Mouse (Mus musculus): ENCODE data around the gene Ssc4d. TPM values are rescaled to one million over a fixed set of nuclear protein-coding genes. Genes with fewer than 3 reads are reported as not detected.
A peak's percentile ranks its signal among the peaks of the same experiment; 100 is the strongest.

Ssc4d gene
- polyA plus RNA-seq, 1 experiment from 2014 or later: 3.5 TPM

GRCm38 (mm10) chr5:135996162-135996561 is 21.8 kb upstream of the Ssc4d start:
- H3K4me1 ChIP-seq: peaks cover 7% of the 10 kb centered on the region
- no peak overlapping the region for H3K27ac ChIP-seq
- no peak overlapping the region for H3K4me2 ChIP-seq
- no peak for ATAC-seq (ENCODE audit: borderline replicate concordance, extremely low read depth, low FRiP score, low TSS enrichment)
- H3K4me3 ChIP-seq: no peak overlapping the region
- H3K27me3 ChIP-seq: no peaks in the 10 kb centered on the region
- H3K9ac ChIP-seq: no peak overlapping the region
- H3K9me3 ChIP-seq: no peaks in the 10 kb centered on the region
- 80% methylated on average over 8 of the region's 8 CpGs for WGBS
- H3K36me3 ChIP-seq: peaks cover 35% of the 10 kb centered on the region

- peak; percentile 95 for ATAC-seq (ENCODE audit: borderline replicate concordance, extremely low read depth, low FRiP score, low TSS enrichment)
- H3K4me1 ChIP-seq: peaks cover 7% of the 10 kb centered on the region
- 1% methylated on average over 47 of the region's 47 CpGs for WGBS
- peak within 1 kb of the TSS; percentile 83 for H3K4me3 ChIP-seq
- peak within 1 kb of the TSS; percentile 82 for H3K27ac ChIP-seq
- H3K36me3 ChIP-seq: peaks cover 34% of the 10 kb centered on the region
- peak within 1 kb of the TSS; percentile 84 for H3K9ac ChIP-seq
- H3K9me3 ChIP-seq: no peaks in the 10 kb centered on the region
- H3K4me2 ChIP-seq: peak within 1 kb of the TSS; percentile 81
- H3K27me3 ChIP-seq: no peaks in the 10 kb centered on the region
Observed at GRCm38 (mm10) chr5:135994725-135995687, 20.7 kb upstream of the Ssc4d start, which contains the start of gene Dtx2. Dtx2 (plus strand) TSS chr5:135994800.

DNA sequence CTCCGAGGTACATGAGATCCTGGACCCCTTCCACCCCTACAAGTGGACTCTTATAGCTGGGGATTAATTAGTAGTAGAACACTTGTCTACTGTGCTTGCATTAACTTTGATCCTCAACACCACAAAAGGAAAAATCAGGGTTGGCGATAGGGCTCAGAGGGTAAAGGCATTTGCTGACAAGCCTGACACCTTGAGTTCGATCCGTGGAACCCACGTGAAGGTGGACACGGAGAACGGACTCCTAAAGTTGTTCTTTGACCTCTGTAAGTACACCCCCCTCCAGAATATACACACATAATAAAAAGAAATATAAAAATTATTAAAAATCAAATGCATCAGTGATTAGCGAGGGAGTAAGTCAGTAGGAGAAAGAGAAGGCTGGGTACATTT is 20.0 kb upstream of the Ssc4d start:
- 60% methylated on average over 8 of the region's 8 CpGs for WGBS
- H3K4me3 ChIP-seq: peak overlapping the region; percentile 83
- no peak overlapping the region for H3K27ac ChIP-seq
- peaks cover 7% of the 10 kb centered on the region for H3K4me1 ChIP-seq
- peaks cover 27% of the 10 kb centered on the region for H3K36me3 ChIP-seq
- H3K4me2 ChIP-seq: no peak overlapping the region
- no peaks in the 10 kb centered on the region for H3K27me3 ChIP-seq
- H3K9me3 ChIP-seq: no peaks in the 10 kb centered on the region
- no peak overlapping the region for H3K9ac ChIP-seq
- ATAC-seq (ENCODE audit: borderline replicate concordance, extremely low read depth, low FRiP score, low TSS enrichment): no peak

DNA sequence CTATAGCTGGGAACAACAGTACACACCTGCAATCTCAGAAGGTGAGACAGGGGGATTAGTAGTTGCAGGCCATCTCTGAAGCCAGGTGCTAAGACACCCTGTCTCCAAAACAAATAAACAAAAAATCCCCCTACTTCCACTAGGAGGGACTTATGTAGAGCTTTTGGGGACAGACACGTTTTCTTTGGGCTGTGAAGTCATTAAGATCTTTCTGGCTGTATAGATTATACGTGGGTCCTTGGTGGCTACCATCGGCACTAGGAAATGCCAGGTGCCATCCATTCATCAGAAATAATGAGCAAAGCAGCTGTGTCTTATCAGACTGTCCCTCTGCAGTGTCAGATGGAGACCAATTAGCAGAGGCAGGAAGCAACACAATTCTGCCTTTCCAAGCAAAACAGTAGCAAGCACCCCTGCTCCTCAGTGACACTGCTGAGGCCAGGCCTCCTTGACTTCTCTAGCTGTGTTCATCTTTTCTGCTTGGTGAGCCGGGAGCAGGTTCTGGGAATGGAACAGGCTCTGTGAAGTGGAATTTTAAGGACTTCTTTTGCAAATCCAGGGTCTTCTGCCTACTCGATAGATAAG is 19.1 kb upstream of the Ssc4d start:
- peaks cover 7% of the 10 kb centered on the region for H3K4me1 ChIP-seq
- no peaks in the 10 kb centered on the region for H3K27me3 ChIP-seq
- WGBS: 40% methylated on average over 5 of the region's 5 CpGs

GRCm38 (mm10) chr5:135990601-135991000 is 16.3 kb upstream of the Ssc4d start:
- H3K27ac ChIP-seq: no peak overlapping the region
- no peaks in the 10 kb centered on the region for H3K27me3 ChIP-seq
- no peak overlapping the region for H3K4me2 ChIP-seq
- no peak overlapping the region for H3K4me3 ChIP-seq
- no peaks in the 10 kb centered on the region for H3K36me3 ChIP-seq
- H3K4me1 ChIP-seq: peaks cover 4% of the 10 kb centered on the region
- no peaks in the 10 kb centered on the region for H3K9me3 ChIP-seq
- WGBS: 61% methylated on average over 5 of the region's 5 CpGs
- ATAC-seq (ENCODE audit: borderline replicate concordance, extremely low read depth, low FRiP score, low TSS enrichment): no peak
- H3K9ac ChIP-seq: no peak overlapping the region

More for the DNA sequence above, 19.1 kb upstream of the Ssc4d start:
- Histone ChIP-seq H3K9ac (no peak overlapping the region), H3K4me2 (no peak overlapping the region), H3K36me3 (peaks cover 18% of the 10 kb centered on the region), H3K9me3 (no peaks in the 10 kb centered on the region), H3K4me3 (no peak overlapping the region), H3K27ac (no peak overlapping the region)
- no peak for ATAC-seq (ENCODE audit: borderline replicate concordance, extremely low read depth, low FRiP score, low TSS enrichment)

DNA sequence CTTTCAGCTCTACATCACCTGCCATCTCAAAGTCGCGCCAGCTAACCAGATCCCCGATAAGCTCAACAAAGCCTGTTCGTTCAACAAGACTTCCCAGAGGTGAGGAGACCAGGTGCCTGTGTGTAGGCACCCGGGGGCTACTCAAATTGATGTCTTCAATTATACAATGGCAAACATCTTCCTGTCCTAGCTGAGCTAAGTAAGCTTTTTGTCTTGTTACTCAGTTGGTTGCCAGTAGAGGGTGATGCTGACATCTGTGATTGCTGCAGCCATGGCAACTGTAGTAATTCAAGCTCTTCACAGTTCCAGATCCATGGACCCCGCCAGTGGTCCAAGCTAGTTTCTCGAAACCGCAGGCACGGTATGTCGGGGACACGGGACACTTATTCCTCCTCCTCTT is 12.9 kb upstream of the Ssc4d start:
- no peak overlapping the region for H3K4me3 ChIP-seq
- H3K4me2 ChIP-seq: no peak overlapping the region
- H3K27ac ChIP-seq: no peak overlapping the region
- no peaks in the 10 kb centered on the region for H3K36me3 ChIP-seq
- no peaks in the 10 kb centered on the region for H3K4me1 ChIP-seq
- H3K9ac ChIP-seq: no peak overlapping the region
- WGBS: 55% methylated on average over 11 of the region's 11 CpGs
- no peak for ATAC-seq (ENCODE audit: borderline replicate concordance, extremely low read depth, low FRiP score, low TSS enrichment)
- no peaks in the 10 kb centered on the region for H3K27me3 ChIP-seq
- no peaks in the 10 kb centered on the region for H3K9me3 ChIP-seq

GRCm38 (mm10) chr5:135984546-135985044 is 10.3 kb upstream of the Ssc4d start:
- Histone ChIP-seq H3K4me1 (no peaks in the 10 kb centered on the region), H3K4me3 (no peak overlapping the region), H3K4me2 (no peak overlapping the region), H3K36me3 (no peaks in the 10 kb centered on the region), H3K9ac (no peak overlapping the region), H3K27ac (no peak overlapping the region), H3K9me3 (no peaks in the 10 kb centered on the region), H3K27me3 (no peaks in the 10 kb centered on the region)
- WGBS: 67% methylated on average over 6 of the region's 6 CpGs
- ATAC-seq (ENCODE audit: borderline replicate concordance, extremely low read depth, low FRiP score, low TSS enrichment): no peak

GRCm38 (mm10) chr5:135982398-135982797 is 8.1 kb upstream of the Ssc4d start:
- no peak overlapping the region for H3K4me3 ChIP-seq
- ATAC-seq (ENCODE audit: borderline replicate concordance, extremely low read depth, low FRiP score, low TSS enrichment): no peak
- 33% methylated on average over 6 of the region's 6 CpGs for WGBS
- no peaks in the 10 kb centered on the region for H3K4me1 ChIP-seq
- no peak overlapping the region for H3K9ac ChIP-seq
- no peak overlapping the region for H3K27ac ChIP-seq
- no peak overlapping the region for H3K4me2 ChIP-seq
- H3K9me3 ChIP-seq: no peaks in the 10 kb centered on the region
- H3K36me3 ChIP-seq: no peaks in the 10 kb centered on the region
- no peaks in the 10 kb centered on the region for H3K27me3 ChIP-seq

DNA sequence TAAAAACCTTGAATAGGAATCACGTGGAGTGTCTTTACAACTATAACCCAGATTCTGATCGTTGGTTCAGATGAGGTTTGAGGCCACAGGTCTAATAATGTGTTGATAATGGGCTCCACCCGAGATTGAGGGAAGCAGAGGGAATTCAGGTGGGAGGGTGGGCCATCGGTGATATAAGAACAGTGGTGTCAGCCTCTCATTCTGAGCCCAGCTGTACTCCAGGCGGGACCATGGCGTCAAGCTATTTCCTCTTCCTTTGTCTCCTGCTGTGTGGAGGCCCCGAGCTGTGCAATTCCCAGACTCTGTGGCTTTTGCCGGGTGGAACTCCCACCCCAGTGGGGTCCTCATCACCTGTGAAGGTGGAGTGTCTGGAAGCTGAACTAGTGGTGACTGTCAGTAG is 5.6 kb upstream of the Ssc4d start, which contains the start of gene Zp3:
Gene Zp3, plus strand, starts transcription at position 196 of the 400 bp plus-strand sequence.
- 63% methylated on average over 8 of the region's 8 CpGs for WGBS
- Histone ChIP-seq H3K36me3 (no peaks in the 10 kb centered on the region), H3K27me3 (no peaks in the 10 kb centered on the region), H3K9me3 (no peaks in the 10 kb centered on the region), H3K4me1 (no peaks in the 10 kb centered on the region), H3K4me3 (no peak within 1 kb of the TSS), H3K4me2 (no peak within 1 kb of the TSS), H3K27ac (no peak within 1 kb of the TSS), H3K9ac (no peak within 1 kb of the TSS)
- ATAC-seq (ENCODE audit: borderline replicate concordance, extremely low read depth, low FRiP score, low TSS enrichment): no peak

DNA sequence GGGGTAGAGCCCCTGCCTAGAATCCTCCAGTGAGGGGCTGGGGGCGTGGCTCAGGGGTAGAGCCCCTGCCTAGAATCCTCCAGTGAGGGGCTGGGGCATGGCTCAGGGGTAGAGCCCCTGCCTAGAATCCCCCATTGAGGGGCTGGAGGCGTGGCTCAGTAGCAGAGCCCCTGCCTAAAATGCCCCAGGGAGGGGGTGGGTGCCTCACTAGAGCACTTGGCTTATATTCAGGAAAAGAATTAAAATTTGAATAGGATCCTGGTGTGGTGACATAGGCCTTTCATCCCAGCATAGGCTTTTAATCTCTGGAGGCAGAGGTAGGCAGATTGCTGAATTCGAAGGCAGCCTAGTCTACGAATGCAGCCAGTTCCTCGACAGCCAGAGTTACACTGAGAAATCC is 5.0 kb upstream of the Ssc4d start:
- H3K4me3 ChIP-seq: no peak overlapping the region
- WGBS: 72% methylated on average over 5 of the region's 5 CpGs
- no peaks in the 10 kb centered on the region for H3K9me3 ChIP-seq
- H3K27me3 ChIP-seq: no peaks in the 10 kb centered on the region
- ATAC-seq (ENCODE audit: borderline replicate concordance, extremely low read depth, low FRiP score, low TSS enrichment): no peak
- H3K4me1 ChIP-seq: no peaks in the 10 kb centered on the region
- H3K36me3 ChIP-seq: no peaks in the 10 kb centered on the region
- H3K9ac ChIP-seq: no peak overlapping the region
- H3K27ac ChIP-seq: no peak overlapping the region
- no peak overlapping the region for H3K4me2 ChIP-seq

GRCm38 (mm10) chr5:135975893-135976668 is 1.8 kb upstream of the Ssc4d start:
- no peak for ATAC-seq (ENCODE audit: borderline replicate concordance, extremely low read depth, low FRiP score, low TSS enrichment)
- Histone ChIP-seq H3K9ac (no peak overlapping the region), H3K27ac (no peak overlapping the region), H3K4me1 (no peaks in the 10 kb centered on the region), H3K9me3 (no peaks in the 10 kb centered on the region), H3K4me3 (no peak overlapping the region), H3K27me3 (no peaks in the 10 kb centered on the region), H3K4me2 (no peak overlapping the region), H3K36me3 (no peaks in the 10 kb centered on the region)
- 86% methylated on average over 7 of the region's 8 CpGs for WGBS

Data from lung, embryonic 15.5 days (tissue).